Mouse (Mus musculus) layer of hippocampus, adult 11-12 months (tissue): ENCODE results near the gene Olfr1173.

Experiments
- DNase-seq: peaks from one replicate; pipeline ENCODE4 v3.0.0; 2022; ENCODE audit warnings: low spot score

The Olfr1173 gene

GRCm38 (mm10) chr2:88279775-88280174 lies at the start of gene Olfr1173:
Gene Olfr1173, minus strand, starts transcription at chr2:88279875.
- DNase-seq: no peak

DNA sequence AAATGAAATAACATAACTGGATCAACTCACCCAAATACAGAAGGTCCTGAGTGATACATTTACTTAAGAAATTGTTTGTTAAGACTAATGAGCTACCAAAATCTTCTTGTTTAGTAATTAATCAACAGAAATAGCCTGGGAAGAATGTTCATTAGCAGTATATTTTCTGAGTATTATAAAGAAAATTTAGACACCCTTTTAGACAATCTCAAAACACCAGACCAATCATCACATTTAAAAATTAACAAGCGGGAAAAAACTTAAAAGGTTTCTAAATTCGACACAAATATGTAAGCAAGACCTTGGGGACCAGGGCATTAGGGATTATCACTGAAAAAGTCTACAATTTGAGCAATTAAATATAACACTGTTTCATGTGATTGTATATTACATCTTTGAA lies 47.4 kb upstream of the Olfr1173 start, which contains the start of gene Olfr1175-ps:
Gene Olfr1175-ps, minus strand, starts transcription at position 101 of the 400 bp plus-strand sequence.
- DNase-seq: no peak

- DNase-seq: no peak
Measured at GRCm38 (mm10) chr2:88315035-88315434, 35.4 kb upstream of the Olfr1173 start, which contains the start of gene Olfr1174-ps. Gene Olfr1174-ps, minus strand, starts transcription at chr2:88315135.

DNA sequence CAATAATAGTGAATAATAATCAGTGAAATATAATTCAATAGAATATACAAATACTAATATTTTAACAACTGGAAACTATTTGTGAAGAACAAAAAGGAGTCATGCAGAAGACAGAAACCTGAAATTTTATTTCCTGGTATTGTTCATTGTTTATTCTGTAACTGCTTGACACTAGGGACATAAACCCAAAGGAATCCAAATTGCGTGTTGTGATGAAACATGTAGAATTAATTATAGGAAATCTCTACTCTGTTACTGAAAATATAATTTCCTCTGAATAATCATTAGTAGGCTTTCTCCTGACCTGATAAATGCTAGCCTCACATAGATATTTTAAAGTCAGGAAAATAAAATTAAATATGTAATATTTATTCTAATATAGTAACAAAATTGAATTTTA lies 51.4 kb downstream of the Olfr1173 start, which contains the start of gene Olfr1170:
Gene Olfr1170, minus strand, starts transcription at position 101 of the 400 bp plus-strand sequence.
- no peak for DNase-seq
